Mouse (Mus musculus): ENCODE data around the gene Wdr61. TPM values are rescaled to one million over a fixed set of nuclear protein-coding genes. Genes with fewer than 3 reads are reported as not detected.

Gene Wdr61
- 98.0 TPM for polyA plus RNA-seq (2017; shearing (Covaris generic))

DNA sequence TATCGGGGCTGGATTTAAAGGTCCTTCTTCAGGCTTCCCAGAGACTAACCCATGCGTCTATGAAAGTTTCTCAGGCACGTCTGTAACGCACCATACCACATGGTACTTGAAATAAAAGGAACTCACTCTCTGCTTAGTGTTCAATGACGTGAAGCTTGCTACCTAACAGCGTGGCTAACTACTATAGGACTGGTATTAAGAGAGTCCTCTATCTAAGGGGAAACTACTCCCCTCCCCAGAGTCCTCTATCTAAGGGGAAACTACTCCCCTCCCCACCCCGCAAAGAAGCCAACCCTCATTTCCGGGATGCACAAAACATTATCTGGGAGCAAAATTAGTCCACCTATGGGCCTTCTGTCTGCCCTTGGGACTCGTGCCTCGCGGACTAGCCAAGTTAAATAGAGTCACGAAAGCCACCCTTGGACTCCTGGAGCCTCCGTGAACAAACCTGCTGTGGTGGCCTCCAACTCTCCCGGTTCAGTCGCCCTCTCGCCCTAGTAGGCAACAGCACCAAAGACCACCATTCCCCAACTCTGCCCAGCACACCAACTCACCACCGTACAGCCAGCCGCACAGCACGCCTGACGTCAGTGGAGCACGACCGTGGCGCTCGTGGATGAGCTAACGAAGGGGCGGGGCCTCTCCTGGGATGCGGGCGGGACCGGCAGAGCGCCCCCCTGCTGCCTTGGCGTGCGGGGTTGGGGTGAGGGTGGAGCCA, at the start of gene Wdr61:
Gene Wdr61 (minus strand): TSS at position 599 of the 718 bp plus-strand sequence.

DNA sequence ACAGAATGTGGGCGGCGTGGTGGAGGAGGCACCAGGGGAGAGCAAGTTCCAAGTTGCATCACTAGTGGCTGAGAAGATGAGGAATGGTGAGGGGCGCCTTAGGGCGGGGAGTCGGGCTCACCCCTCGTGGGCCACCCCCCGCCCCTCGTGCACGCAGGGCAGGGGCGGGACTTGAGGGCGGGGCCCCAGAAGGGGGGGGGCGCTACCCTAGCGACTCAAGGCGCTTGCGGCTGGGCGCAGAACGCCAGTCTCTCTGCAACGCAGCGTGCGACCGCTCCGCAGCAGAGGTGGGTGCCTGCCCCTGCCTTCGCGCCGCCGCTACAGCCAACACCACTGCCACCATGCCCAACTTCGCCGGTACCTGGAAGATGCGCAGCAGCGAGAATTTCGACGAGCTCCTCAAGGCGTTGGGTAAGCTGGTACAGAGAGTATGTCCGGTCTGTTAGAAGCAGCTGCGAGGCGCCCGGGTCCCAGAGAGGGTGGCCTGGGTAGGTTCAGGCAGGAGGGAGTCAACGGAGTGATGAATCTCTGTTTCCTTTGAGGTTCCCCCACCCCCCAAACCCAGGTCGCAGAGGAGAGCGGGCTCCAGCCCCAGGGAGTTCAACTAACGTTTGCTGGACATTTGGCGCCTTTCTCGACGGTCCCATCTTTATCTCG, 30.4 kb upstream of the Wdr61 start, which contains the start of gene Crabp1:
Gene Crabp1 (plus strand): TSS at position 188 of the 657 bp plus-strand sequence.

DNA sequence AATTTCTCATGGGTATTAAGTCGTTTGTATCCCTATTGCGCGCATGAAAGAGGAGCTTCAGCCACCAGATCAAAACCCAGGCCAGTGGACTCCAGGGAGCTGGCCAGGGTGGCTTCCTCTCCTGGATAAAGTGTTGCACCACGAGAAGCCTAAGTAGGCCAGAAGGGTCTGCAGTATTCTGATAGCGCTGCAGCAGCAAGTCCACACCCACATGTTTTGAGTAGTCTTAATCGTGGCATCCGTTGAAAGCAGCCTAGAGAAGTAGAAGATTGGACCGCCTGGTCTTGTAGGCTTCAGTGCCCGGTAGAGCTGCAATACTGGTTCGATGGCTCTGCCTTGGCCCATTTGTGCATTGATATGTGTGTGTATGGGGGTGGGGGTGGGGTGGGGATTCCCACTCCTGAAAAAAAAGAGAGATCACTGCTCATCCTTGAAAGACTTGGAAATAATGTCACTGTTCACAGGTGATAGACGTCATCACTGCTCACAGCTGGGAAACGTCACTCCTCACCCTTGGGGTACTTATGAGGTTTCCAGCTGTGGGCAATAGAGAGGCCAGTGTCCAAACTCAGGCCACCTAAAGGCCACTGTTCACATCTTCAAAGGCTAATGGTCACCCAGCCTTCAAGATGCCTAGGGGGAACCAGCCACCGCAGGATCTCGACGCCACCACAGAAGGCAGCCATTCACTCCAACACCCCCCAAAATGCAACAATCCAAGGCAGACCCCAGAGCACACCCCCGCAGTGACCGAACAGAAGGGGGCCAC, 35.8 kb downstream of the Wdr61 start, which contains the start of gene Dnaja4:
Gene Dnaja4 (plus strand): TSS at position 556 of the 769 bp plus-strand sequence.

Other genes starting within 250 kb of the Wdr61 start
- gene Dmxl2, start 232.9 kb downstream of the Wdr61 start, polyA plus RNA-seq (2017; shearing (Covaris generic)), result 0.54 TPM
- gene Sh2d7, start 195.5 kb downstream of the Wdr61 start, polyA plus RNA-seq (2017; shearing (Covaris generic)), result not detected
- 1.1 TPM for gene Cib2, start 174.3 kb downstream of the Wdr61 start, polyA plus RNA-seq (2017; shearing (Covaris generic))
- 97.3 TPM for gene Idh3a, start 148.2 kb downstream of the Wdr61 start, polyA plus RNA-seq (2017; shearing (Covaris generic))
- gene Acsbg1, start 72.6 kb downstream of the Wdr61 start, polyA plus RNA-seq (2017; shearing (Covaris generic)), result 39.8 TPM
- gene Dnaja4, start 35.6 kb downstream of the Wdr61 start, polyA plus RNA-seq (2017; shearing (Covaris generic)), result 23.9 TPM
- gene Crabp1, start 30.2 kb upstream of the Wdr61 start, polyA plus RNA-seq (2017; shearing (Covaris generic)), result not detected
- 22.3 TPM for gene Ireb2, start 129.3 kb upstream of the Wdr61 start, polyA plus RNA-seq (2017; shearing (Covaris generic))
- 0.44 TPM for gene Hykk, start 182.8 kb upstream of the Wdr61 start, polyA plus RNA-seq (2017; shearing (Covaris generic))
- gene Psma4, start 216.3 kb upstream of the Wdr61 start, polyA plus RNA-seq (2017; shearing (Covaris generic)), result 242 TPM
- 0.60 TPM for gene AY074887, start 216.5 kb upstream of the Wdr61 start, polyA plus RNA-seq (2017; shearing (Covaris generic))
- not detected for gene Chrna5, start 246.4 kb upstream of the Wdr61 start, polyA plus RNA-seq (2017; shearing (Covaris generic))

Data from CD4-positive, CD25-positive, alpha-beta regulatory T cell (primary cell).